Mouse (Mus musculus) natural killer cell, adult 2 months (primary cell): ENCODE measurements around the gene Glp1r.

Experiments used
- DNase-seq, 2 experiments: peaks; one replicate each; pipeline ENCODE4 v3.0.0; 2022; ENCODE audit warnings: low spot score in 2 of 2

Glp1r gene

DNA sequence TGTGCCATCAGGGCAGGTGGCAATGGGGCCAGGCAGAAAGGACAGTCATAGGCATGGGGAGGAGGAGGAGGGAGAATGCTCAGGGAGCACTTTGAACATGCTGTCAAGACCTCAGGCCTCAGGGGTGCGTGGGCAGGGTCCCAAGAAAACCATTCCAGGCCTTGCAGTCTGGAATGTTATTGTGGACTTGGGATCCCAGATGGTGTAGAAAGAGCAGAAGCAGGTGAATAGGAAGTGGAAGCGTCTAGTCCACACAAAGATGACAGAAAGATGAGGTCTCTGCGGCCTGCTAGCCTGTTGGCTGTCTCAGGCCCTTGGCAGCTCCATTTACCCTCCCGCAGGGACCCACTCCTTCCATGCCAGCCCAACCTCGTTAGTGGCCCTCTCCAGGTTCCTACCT, 10.9 kb downstream of the Glp1r start:
- DNase-seq: no peak

- no peak for DNase-seq
These were observed 12.6 kb downstream of the Glp1r start for GRCm38 (mm10) chr17:30914264-30914663.

DNA sequence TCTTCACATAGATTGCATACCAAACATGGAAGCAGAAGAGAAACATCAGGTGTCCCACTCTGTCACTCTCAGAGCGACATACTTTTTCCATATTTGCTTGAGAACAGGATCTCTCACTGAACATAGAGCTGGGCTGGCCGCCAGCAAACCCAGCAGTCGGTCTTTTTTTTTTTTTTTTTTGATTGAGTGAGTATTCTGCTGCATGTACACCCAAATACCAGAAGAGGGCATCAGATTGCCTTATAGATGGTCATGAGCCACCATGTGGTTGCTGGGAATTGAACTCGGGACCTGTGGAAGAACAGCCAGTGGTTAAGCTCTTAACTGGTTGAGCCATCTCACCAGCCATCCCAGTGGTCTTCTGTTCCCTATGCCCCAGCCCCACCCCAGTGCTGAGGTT, 21.9 kb downstream of the Glp1r start:
- no peak for DNase-seq

- DNase-seq: no peak
These were observed 29.2 kb downstream of the Glp1r start for GRCm38 (mm10) chr17:30930827-30931226.

DNA sequence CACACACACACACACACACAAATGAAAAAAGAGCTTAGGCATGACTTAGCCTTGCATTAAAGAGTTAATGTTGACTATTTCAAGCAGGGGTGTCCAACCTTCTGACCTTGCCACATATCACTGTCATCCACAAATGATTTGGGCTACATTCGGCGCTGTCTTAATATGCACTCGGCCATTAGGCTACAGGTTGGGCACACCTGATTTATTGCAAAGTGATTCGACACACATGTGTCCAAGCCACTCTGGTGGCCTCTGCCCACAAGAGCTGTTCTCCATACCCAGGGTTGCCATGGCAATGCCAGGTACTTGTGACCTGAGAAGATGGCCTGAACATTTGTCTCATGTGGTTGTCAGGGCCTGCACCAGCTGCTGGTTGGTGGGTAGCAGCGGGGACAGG, 31.2 kb downstream of the Glp1r start:
- DNase-seq: no peak

DNA sequence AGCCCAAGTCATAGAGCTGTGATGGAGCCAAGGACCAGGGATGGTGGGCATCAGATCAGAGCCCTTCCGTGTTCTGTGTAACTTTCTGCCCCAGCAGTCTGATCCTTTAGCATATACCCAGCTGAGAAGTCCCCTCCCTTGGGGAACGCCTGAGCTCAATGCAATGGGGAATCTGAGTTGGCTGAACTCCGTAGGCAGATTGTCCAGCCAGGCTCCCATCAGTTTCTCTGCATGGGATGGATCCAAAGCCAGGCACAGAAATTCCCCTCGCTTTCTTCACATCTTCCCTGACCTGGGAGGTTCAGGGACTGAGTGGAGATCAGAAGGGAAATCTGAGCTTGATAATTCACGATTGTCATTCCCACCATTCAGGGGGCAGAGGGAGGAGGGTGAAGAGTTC, 33.7 kb downstream of the Glp1r start:
- no peak for DNase-seq

DNA sequence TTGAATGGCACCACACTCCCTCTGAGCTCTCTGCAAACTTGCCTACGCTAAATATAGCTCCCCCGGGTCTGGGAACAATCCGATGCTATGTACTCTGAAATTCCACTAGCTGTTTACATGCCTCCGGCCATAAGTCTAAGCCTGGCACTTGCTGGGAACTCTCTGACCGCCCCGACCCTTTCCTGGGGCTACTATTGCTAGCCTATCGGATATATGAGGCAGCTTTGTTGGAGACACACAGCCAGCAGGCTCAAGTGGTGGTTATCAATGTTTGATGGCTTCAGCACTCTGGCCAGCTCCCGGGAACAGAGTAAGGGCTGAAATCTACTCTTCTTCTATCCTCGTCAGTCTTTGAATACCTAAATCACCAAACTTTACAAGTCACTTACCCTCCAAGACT, 36.9 kb downstream of the Glp1r start:
- no peak for DNase-seq

GRCm38 (mm10) chr17:30948382-30948781, 46.8 kb downstream of the Glp1r start:
- DNase-seq: no peak

DNA sequence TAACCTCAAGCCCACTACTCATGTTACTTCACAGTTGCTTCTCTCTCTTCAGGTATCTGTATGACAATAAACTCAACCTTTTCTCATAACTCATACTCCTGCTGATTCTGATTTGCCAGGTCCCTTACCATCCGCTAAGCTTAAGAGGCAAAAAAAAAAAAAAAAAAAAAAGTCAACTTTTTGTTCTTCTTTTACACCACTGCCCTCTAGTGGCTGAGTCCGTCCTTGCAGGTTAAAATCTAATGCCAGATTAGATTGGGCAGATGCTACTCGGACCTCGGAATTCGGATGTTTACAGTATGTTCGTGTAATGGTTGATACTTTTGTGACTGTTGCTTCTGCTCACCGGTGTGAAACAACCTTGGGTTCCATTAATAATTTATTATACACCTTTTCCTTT, 49.2 kb downstream of the Glp1r start:
- peak; percentile 55 to 62 for DNase-seq

DNA sequence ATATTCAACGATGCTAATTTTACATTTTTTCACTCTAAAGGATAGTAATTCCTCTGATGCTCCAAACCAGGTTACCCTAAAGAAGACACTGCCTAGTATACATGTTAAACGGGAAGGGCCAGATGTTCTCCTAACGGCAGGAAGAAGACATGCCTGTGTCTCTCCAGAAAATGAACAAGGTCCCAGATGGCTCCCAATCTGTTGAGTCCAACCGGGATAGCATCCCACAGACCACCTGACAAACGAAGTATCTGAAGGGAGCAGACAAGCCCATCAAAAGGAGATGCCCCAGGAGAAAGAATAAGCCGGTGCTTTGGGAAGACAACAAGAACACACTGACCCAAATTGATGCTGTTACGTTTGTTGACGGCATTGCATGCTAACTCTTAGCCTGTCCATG, 50.0 kb downstream of the Glp1r start:
- no peak for DNase-seq

DNA sequence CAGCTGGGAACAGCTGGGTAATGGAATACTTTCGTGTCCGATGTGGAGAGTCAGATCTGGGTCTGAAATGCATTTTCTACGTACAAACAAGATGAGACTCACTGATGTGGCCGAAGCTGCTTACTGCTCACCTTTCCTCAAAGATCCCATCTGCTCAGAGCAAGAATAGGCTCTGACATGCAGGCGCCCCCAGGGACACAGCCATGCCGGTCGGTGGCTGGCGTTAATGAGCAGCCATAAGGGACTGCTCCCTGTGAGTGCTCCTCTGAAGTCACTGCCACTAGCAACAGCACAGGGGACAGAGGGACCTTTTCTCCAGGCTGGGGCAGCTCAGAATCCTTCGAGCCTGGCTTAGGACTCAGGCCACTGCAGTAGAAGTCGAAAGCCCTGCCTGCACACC, 52.7 kb downstream of the Glp1r start, which contains the start of gene Umodl1:
Gene Umodl1, plus strand, starts transcription at position 301 of the 400 bp plus-strand sequence.
- DNase-seq: no peak

GRCm38 (mm10) chr17:30961936-30962592, 60.4 kb downstream of the Glp1r start:
- peak; percentile 5 to 13 for DNase-seq

GRCm38 (mm10) chr17:30962880-30963279, 61.3 kb downstream of the Glp1r start:
- DNase-seq: no peak

GRCm38 (mm10) chr17:30969983-30970382, 68.4 kb downstream of the Glp1r start:
- DNase-seq: no peak

GRCm38 (mm10) chr17:30971877-30972276, 70.3 kb downstream of the Glp1r start:
- DNase-seq: no peak

- DNase-seq: no peak
These were observed 71.7 kb downstream of the Glp1r start for GRCm38 (mm10) chr17:30973332-30973731.

DNA sequence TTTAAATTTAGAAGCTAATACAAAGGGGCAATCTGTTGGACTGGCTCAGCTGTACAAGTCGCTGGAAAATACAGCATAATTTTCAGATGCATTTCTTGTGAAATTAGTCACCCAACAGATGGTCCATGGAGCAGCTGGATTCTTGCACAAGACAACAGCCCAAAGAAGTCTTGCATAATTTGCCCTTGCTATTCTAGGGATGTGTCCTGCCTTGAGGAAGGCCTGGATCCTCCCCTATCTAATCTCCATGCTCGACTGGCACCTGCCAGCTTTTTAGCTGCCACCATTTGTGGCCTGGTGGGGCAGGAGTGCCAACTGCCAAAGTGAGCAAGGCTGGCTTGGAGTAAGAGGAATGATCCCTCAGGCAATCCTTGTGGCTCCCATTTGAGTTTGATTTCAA, 75.7 kb downstream of the Glp1r start:
- DNase-seq: no peak

DNA sequence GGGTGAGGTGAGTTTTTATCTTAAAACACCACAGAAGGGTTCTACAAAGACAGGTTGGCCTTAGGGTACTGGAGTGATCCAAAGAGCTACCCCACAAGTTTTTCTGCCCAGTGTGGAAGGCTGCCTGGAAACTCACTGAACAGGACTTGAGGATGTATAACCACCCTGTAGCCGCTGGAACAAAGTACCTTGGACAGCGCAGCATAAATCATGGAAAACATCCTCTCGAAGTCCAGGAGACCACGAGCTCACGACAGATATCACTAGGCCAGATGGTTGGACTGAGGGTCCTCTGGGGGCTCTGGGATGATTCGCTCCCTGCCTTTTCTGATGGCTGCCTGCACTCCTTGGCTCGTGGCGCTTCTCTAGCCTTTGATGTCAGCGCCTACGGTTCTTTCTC, 76.9 kb downstream of the Glp1r start:
- no peak for DNase-seq

DNA sequence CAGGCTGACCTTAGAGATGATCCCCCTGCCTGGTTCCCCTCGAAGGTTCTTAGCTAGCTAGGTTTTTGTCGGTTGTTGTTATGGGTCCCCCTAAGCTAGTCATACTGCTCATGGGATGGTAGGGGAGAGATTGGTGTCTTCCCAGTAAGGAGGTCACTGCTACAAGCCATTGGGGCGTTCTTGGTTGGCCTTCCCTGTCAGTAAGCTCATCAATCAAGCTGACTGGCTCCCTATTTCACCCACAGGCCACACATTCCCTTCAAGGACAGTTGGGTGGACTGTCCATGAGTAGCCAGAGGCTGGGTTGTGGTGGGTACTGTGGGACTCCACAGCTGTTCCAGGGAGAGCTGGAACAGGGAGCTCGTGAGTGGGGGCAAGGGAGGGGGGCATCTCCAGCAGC, 81.9 kb downstream of the Glp1r start:
- no peak for DNase-seq

DNA sequence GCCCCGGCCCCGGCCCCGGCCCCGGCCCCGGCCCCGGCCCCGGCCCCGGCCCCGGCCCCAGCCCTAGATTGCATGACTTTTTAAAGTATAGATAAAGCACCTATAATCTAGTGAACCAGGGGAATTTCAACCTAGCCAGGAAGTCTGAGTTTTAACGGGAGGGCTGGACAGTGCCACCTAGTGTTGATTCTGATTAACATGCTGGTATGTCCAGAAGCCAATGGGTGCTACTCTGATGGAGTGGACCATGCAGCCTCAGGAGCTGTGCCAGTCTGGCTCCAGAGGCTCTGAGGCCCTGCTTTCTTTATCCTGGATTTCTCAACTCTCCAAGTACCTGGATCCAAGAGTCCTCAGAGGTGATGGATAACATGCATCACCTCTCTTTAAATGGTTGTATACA, 88.6 kb downstream of the Glp1r start:
- DNase-seq: peak in 1 of 2 experiments; percentile 17
